18 mouse cellular contexts compared by ENCODE assay signal in genomic region chr10:58994726-58995125, GRCm38 (mm10).
"Had no signal": no experiment of that assay in that cellular context is flagged by ENCODE, and none has a peak within 500 bp of the region (broad histone marks: within the 10 kb centered on the region; RNA-seq: fewer than 3 reads in every experiment).

No protein-coding gene starts in this region.

- DNase-seq: kidney, adult 18-20 months; layer of hippocampus, adult 9-11 months; liver, postnatal 0 days; lung, embryonic 14.5 days; retina, postnatal 1 day; right cerebral cortex, postnatal 25 days; spleen, adult 18-20 months; thymus, postnatal 25 days had no signal

- H3K4me1 ChIP-seq: limb, embryonic 12.5 days; limb, embryonic 15.5 days; midbrain, embryonic 12.5 days; neural tube, embryonic 13.5 days; stomach, embryonic 15.5 days had no signal

- H3K36me3 ChIP-seq: limb, embryonic 12.5 days; limb, embryonic 15.5 days; midbrain, embryonic 12.5 days; neural tube, embryonic 13.5 days; stomach, embryonic 15.5 days had no signal

- H3K9me3 ChIP-seq: limb, embryonic 12.5 days; limb, embryonic 15.5 days; midbrain, embryonic 12.5 days; neural tube, embryonic 13.5 days; stomach, embryonic 15.5 days had no signal

- H3K27ac ChIP-seq: kidney, postnatal 0 days; layer of hippocampus, adult 2 months; limb, embryonic 12.5 days; limb, embryonic 15.5 days; liver, embryonic 14.5 days; macrophage; midbrain, embryonic 12.5 days; neural tube, embryonic 13.5 days; stomach, embryonic 15.5 days had no signal

- H3K4me3 ChIP-seq: layer of hippocampus, adult 2 months; limb, embryonic 12.5 days; limb, embryonic 15.5 days; midbrain, embryonic 12.5 days; myocyte; neural tube, embryonic 13.5 days; stomach, embryonic 15.5 days had no signal

- H3K27me3 ChIP-seq: limb, embryonic 12.5 days; limb, embryonic 15.5 days; midbrain, embryonic 12.5 days; neural tube, embryonic 13.5 days; stomach, embryonic 15.5 days had no signal
